Mouse (Mus musculus): ENCODE measurements around the gene Lgi4. TPM values are rescaled to one million over a fixed set of nuclear protein-coding genes. Genes with fewer than 3 reads are reported as not detected.

The Lgi4 gene
- polyA plus RNA-seq, 1 experiment from 2014 or later = 0.46 TPM

DNA sequence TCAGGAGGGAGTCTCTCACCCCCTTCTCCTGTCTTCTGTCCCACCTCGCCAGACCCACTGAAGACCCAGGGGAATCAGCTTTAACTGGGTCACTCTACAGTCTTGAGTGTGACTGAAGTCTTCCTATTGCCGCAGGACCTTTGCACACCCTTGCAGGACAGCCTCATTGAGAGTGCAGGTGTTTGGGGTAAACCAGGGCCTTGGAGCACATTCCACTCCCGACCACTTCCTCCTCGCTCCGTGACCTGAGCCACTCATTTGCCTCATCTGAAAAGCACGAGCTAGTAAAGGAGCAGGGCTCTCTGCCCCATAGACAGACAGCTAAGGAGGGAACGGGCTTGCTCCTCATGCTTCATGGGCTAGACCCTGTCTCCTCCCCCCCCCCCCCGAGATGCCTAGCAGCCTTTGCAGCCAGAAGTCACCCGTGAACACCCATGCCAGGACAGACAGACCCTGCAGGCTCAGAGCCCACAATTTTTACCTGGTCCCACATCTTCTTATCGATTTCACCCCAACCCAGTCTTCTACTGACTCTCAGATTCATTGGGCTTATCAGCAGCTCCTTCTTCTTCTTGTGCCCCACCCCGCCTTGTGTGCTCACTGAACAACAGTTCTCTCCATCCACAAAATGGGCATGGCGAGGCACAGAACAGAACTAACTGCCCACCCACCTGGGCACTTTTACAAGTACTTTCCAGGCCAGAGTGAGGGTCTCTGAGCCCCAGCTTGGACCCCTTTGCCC is 18.7 kb upstream of the Lgi4 start:
- no peaks in the 10 kb centered on the region for H3K36me3 ChIP-seq (ENCODE audit: control insufficient read depth, insufficient read depth, low read length)
- no peak overlapping the region for H3K27ac ChIP-seq (replicated peaks)
- 90% methylated on average over 11 of the region's 12 CpGs for WGBS
- no peak overlapping the region for H3K9ac ChIP-seq (ENCODE audit: low read length)
- peaks cover 11% of the 10 kb centered on the region for H3K4me1 ChIP-seq (replicated peaks; ENCODE audit: control insufficient read depth, insufficient read depth)
- H3K4me3 ChIP-seq (ENCODE audit: low read depth, low read length) = no peak overlapping the region
- H3K9me3 ChIP-seq (ENCODE audit: control insufficient read depth, low read length) = no peaks in the 10 kb centered on the region
- no peaks in the 10 kb centered on the region for H3K27me3 ChIP-seq (ENCODE audit: control insufficient read depth, insufficient read depth, low read length)
- TF ChIP-seq EP300 (optimal IDR thresholded peaks at IDR 0.05) (no peak), CTCF (IDR thresholded peaks at IDR 0.05; ENCODE audit: low read depth) (no peak)
- no peak for DNase-seq (ENCODE audit: low spot score)
- no peak overlapping the region for H3K4me2 ChIP-seq (replicated peaks; ENCODE audit: low read depth)
- ATAC-seq (ENCODE audit: low FRiP score, low TSS enrichment) = no peak

GRCm38 (mm10) chr7:31041023-31041407 is 18.1 kb upstream of the Lgi4 start:
- H3K4me2 ChIP-seq (replicated peaks; ENCODE audit: low read depth) = 0 out of 2 replicates have a peak overlapping the region, but pooled peaks have one; percentile 53
- DNase-seq (ENCODE audit: low spot score) (no peak), ATAC-seq (ENCODE audit: low FRiP score, low TSS enrichment) (no peak)
- no peak for TF ChIP-seq EP300 (optimal IDR thresholded peaks at IDR 0.05)
- no peak for TF ChIP-seq CTCF (IDR thresholded peaks at IDR 0.05; ENCODE audit: low read depth)
- no peak overlapping the region for H3K4me3 ChIP-seq (ENCODE audit: low read depth, low read length)
- H3K27me3 ChIP-seq (ENCODE audit: control insufficient read depth, insufficient read depth, low read length) = no peaks in the 10 kb centered on the region
- no peaks in the 10 kb centered on the region for H3K9me3 ChIP-seq (ENCODE audit: control insufficient read depth, low read length)
- 42% methylated on average over 8 of the region's 8 CpGs for WGBS
- no peak overlapping the region for H3K27ac ChIP-seq (replicated peaks)
- peaks cover 11% of the 10 kb centered on the region for H3K4me1 ChIP-seq (replicated peaks; ENCODE audit: control insufficient read depth, insufficient read depth)
- H3K36me3 ChIP-seq (ENCODE audit: control insufficient read depth, insufficient read depth, low read length) = no peaks in the 10 kb centered on the region
- H3K9ac ChIP-seq (ENCODE audit: low read length) = no peak overlapping the region

GRCm38 (mm10) chr7:31041662-31042315 is 17.4 kb upstream of the Lgi4 start:
- Histone ChIP-seq H3K27ac (replicated peaks) (no peak overlapping the region), H3K4me3 (ENCODE audit: low read depth, low read length) (peak overlapping the region; percentile 27), H3K27me3 (ENCODE audit: control insufficient read depth, insufficient read depth, low read length) (no peaks in the 10 kb centered on the region), H3K9ac (ENCODE audit: low read length) (peak overlapping the region; percentile 38; the same call in 1 of the 2 replicates), H3K9me3 (ENCODE audit: control insufficient read depth, low read length) (no peaks in the 10 kb centered on the region), H3K4me2 (replicated peaks; ENCODE audit: low read depth) (peak overlapping the region; percentile 53), H3K36me3 (ENCODE audit: control insufficient read depth, insufficient read depth, low read length) (no peaks in the 10 kb centered on the region), H3K4me1 (replicated peaks; ENCODE audit: control insufficient read depth, insufficient read depth) (peaks cover 11% of the 10 kb centered on the region)
- ATAC-seq (ENCODE audit: low FRiP score, low TSS enrichment) = peak; percentile 78; the same call in 1 of the 2 replicates
- WGBS = 5% methylated on average over 26 of the region's 28 CpGs
- DNase-seq (ENCODE audit: low spot score) = peak; percentile 53
- TF ChIP-seq EP300 (optimal IDR thresholded peaks at IDR 0.05) = no peak
- TF ChIP-seq CTCF (IDR thresholded peaks at IDR 0.05; ENCODE audit: low read depth) = no peak

- no peaks in the 10 kb centered on the region for H3K9me3 ChIP-seq (ENCODE audit: control insufficient read depth, low read length)
- ATAC-seq (ENCODE audit: low FRiP score, low TSS enrichment) (no peak), DNase-seq (ENCODE audit: low spot score) (no peak)
- TF ChIP-seq EP300 (optimal IDR thresholded peaks at IDR 0.05) (no peak), CTCF (IDR thresholded peaks at IDR 0.05; ENCODE audit: low read depth) (no peak)
- H3K27me3 ChIP-seq (ENCODE audit: control insufficient read depth, insufficient read depth, low read length) = no peaks in the 10 kb centered on the region
- peaks cover 11% of the 10 kb centered on the region for H3K4me1 ChIP-seq (replicated peaks; ENCODE audit: control insufficient read depth, insufficient read depth)
- peak within 1 kb of the TSS; percentile 38; the same call in 1 of the 2 replicates for H3K9ac ChIP-seq (ENCODE audit: low read length)
- 51% methylated on average over 10 of the region's 10 CpGs for WGBS
- H3K4me2 ChIP-seq (replicated peaks; ENCODE audit: low read depth) = peak within 1 kb of the TSS; percentile 53
- H3K36me3 ChIP-seq (ENCODE audit: control insufficient read depth, insufficient read depth, low read length) = no peaks in the 10 kb centered on the region
- H3K4me3 ChIP-seq (ENCODE audit: low read depth, low read length) = peak within 1 kb of the TSS; percentile 27
- H3K27ac ChIP-seq (replicated peaks) = no peak within 1 kb of the TSS
These were observed 16.7 kb upstream of the Lgi4 start, which contains the start of gene Fxyd5 for GRCm38 (mm10) chr7:31042431-31042910. Gene Fxyd5 (minus strand): TSS chr7:31042481.

- H3K4me3 ChIP-seq (ENCODE audit: low read depth, low read length) = no peak overlapping the region
- no peaks in the 10 kb centered on the region for H3K36me3 ChIP-seq (ENCODE audit: control insufficient read depth, insufficient read depth, low read length)
- 0 out of 2 replicates have a peak, but pooled peaks cover 3% of the 10 kb centered on the region for H3K27me3 ChIP-seq (ENCODE audit: control insufficient read depth, insufficient read depth, low read length)
These were observed 9.9 kb upstream of the Lgi4 start for GRCm38 (mm10) chr7:31049135-31049845.

More at GRCm38 (mm10) chr7:31049135-31049845, 9.9 kb upstream of the Lgi4 start:
- TF ChIP-seq CTCF (IDR thresholded peaks at IDR 0.05; ENCODE audit: low read depth) (peak; percentile 19; the same call in 1 of the 2 replicates), EP300 (optimal IDR thresholded peaks at IDR 0.05) (no peak)
- Histone ChIP-seq H3K9ac (ENCODE audit: low read length) (no peak overlapping the region), H3K4me1 (replicated peaks; ENCODE audit: control insufficient read depth, insufficient read depth) (peaks cover 3% of the 10 kb centered on the region), H3K27ac (replicated peaks) (no peak overlapping the region), H3K9me3 (ENCODE audit: control insufficient read depth, low read length) (no peaks in the 10 kb centered on the region), H3K4me2 (replicated peaks; ENCODE audit: low read depth) (no peak overlapping the region; the same call in 1 of the 2 replicates)
- DNase-seq (ENCODE audit: low spot score) (no peak), ATAC-seq (ENCODE audit: low FRiP score, low TSS enrichment) (no peak)
- 23% methylated on average over 5 of the region's 5 CpGs for WGBS

Data from stomach, postnatal 0 days (tissue).